Mouse (Mus musculus) frontal cortex, postnatal 14 days (tissue): ENCODE measurements around the gene Prim2.

Experiments
- DNase-seq, 2 experiments: peaks; one replicate each; pipeline ENCODE4 v3.0.0; 2022; ENCODE audit warnings: low spot score in 2 of 2

The Prim2 gene

DNA sequence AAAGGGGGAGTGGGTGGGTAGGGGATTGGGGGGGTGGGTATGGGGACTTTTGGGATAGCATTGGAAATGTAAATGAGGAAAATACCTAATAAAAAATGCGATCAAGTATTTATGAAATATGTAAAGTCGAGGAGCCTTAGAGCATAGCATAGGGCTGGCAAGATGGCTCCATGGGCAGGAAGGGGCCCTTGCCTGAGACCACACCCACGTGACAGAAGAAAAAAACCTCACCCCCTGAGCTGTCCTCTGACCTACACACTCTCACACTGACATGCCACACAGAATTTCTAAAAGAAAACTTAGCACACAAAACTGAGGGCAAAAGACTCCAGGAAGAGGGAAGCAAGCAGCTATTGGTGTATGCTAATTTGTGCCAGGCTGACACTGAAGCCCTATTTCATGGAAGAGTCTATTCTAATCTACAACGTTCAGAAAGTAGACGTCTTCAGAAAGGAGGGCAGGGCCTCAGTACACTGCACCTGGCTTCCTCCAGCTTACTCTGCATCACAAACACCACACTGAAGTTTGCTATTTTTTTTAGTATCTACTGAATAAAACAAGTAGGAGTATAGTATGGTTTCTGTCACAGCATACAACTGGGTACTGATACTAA, 65.4 kb downstream of the Prim2 start:
- DNase-seq: no peak

- no peak for DNase-seq
These were observed 69.9 kb downstream of the Prim2 start for GRCm38 (mm10) chr1:33599698-33600097.

GRCm38 (mm10) chr1:33599019-33599667, 70.5 kb downstream of the Prim2 start:
- no peak for DNase-seq

DNA sequence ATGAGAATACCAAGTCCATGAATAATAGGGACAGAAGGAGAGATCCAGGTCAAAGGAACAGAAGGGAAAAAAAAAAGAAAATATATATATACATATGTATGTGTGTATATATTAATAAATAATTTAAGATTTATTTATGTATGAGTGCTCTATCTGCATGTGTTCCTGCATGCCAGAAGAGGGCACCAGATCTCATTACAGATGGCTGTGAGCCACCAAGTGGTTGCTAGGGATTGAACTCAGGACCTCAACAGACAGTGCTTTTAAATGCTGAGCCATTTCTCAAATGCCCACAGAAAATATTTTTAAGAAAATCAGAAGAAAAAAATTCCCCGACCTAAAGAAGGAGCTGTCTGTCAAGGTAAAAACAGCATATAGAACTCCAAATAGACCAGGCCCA, 72.6 kb downstream of the Prim2 start:
- no peak for DNase-seq

DNA sequence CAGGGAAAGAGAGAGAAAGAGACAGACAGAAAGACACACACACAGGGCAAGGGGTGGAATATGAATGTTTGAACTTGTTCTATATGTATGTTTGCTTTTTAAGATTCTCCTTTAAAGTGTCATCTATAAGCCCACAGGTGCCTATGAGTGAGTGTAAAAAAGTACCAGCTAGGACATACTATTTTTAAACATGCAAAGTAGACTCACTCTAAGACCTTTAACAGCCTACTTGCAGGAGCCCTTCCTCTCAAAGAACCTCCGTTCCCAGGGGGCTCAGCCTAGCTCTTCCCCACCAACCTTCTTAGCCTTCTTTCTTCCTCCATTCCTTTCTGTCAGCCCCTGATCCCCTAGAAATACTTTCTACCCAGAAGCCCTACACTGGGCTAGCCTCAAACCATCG, 73.7 kb downstream of the Prim2 start:
- DNase-seq: no peak

DNA sequence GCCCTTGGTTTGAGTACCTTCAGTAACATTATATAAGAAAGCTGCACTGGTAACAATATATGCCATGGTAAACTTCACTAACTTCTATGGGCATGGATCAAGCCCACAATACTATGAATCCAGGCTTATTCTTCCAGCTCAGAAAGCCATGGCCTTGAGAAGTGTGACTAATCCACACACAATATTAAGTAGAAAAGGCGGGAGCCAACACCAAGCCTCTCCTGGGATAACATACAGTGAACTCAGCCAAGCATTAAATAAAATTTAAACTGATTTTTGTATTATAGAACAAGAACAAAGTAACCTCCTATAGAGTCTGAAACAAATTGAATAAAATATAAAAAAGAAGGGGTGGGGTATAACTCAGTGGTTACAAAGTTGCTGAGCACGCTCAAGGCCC, 74.6 kb downstream of the Prim2 start:
- no peak for DNase-seq

GRCm38 (mm10) chr1:33593718-33594388, 75.7 kb downstream of the Prim2 start:
- no peak for DNase-seq

DNA sequence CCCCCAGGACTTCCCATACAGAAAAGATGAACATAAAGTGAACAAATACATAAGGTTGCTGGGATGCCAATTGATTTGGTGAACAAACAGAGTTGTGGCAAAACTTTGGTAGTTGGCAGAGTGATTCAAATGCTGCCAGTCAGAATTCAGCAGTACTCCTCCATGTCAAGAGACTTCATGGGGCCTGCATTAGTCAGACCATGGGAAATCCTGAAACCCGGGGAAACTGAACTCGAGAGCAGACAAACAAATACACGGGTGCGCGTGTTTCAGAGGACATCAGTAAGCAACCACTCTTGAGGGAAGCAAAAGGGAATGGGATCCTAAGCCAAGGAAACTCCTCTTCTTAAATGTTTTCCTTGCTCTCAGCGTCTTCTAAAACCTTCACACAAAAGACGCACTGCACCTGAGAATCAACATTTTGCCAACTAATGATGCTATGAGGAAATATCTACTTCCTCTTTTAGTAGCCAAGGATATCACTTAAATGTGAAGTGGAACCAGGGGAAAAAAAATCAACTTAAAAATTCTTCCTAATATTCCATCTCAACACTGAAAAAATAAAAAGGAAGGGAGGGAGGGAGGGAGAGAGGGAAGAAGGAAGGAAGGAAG, 77.5 kb downstream of the Prim2 start:
- no peak for DNase-seq

DNA sequence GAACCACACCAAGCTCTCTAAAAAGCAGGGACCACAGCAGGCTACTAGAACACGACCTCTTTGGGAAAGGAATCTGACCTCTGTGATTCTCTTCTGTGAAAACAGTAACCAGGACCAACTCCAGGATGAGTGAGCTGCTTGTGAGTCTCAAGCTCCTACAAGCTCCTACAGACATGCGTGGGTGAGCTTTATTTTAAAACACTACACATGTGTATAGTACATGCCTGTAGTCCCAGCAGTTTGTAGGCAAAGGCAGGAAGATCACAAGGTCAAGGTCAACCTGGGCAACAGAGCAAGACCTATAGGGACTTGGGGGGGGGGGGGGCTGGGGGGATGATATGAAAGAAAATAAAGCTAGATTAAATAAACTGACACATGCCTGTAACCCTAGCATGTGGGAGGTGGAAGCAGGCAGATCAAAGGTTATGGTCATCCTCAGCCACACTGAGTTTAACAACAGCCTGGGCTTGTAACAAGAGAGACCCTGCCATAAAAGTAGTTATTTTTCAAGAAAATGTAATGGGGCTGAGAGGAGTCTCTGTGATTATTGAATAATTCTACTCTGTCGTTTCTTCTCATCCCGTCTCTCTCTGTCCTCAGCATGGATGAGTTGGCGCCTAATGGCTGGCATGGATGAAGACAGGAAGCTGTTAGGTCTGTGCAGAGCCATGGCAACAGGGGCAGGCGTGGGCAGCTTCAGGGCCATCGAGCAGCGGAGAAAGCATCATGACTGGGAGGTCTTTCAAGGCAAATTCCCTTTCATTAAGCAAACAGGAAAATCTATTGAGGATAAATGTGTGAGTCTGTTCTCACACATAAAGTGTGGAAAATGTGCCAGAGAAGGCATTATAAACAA, 78.8 kb downstream of the Prim2 start:
- DNase-seq: no peak

DNA sequence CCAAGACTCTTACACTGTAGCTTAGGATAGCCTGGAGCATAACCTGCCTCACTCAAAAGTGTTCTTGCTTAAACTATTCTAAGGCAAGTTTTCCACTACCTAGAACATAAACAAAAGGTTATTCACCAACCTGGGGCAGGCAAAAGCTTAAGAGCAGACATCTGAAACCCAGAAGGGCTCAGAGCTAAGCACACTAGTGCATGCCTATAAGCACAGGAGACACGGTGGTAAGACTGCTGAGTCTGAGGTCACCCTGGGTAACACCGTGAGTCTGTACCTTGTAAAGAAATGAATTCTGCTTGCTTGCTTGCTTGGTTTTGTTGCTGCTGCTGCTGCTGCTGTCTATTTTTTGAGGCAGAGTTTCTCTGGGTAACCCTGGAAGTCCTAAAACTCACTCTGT, 80.1 kb downstream of the Prim2 start:
- no peak for DNase-seq

- no peak for DNase-seq
These were observed 81.0 kb downstream of the Prim2 start for GRCm38 (mm10) chr1:33588557-33588956.

DNA sequence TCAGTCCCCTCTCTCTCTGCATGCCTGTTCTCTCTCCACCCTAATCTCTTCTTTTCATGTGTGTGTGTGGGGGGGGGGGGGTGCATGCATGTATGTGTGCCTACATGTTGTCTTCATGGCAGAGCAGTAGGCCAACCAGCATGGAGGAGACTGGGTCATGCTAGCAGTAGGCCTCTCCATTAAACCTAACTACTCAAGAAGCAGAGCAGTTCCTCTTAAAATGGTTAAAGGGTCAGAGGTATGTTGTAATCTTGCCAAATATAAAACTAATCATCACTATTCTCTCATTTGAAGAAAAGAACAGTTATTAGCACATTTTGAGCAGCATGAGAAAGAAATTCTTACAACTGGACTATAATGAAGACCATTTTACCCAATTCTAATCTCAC, 85.0 kb downstream of the Prim2 start:
- DNase-seq: no peak

DNA sequence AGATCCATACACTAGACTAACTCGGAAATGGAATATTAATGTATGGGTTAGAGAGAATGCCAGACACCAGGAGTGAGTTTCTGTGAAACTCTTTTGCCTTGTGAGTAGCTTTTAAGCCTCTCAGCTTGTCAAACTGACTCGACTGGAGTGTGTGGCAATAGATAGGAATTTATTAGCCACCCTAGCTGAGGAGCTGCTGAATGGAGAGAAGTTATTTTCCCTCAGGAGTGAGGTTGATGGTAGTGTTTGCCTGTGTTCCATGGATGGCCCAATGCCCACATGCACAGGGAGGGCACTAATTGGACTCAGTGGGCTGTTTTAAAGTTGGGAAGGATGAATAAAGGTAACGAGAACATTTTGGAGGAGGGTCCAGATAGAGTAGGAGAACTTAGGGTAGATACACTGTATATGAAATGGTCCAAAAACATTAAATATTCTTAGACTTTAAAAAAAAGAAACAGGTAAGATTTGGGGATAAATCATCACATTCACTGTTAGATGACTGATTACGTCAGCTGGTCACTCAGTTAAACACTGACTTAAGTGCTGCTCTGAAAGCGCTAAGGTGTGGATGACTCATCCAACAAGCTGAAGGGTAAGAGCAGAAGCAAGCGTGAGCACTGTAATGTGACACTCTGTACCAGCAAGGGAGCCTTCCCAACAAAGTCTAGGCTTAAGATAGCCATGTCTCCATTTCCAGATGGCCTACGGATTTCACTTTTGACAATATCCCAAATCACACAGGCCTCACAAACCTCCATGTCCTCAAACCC, 85.6 kb downstream of the Prim2 start:
- no peak for DNase-seq

GRCm38 (mm10) chr1:33578593-33578992, 91.0 kb downstream of the Prim2 start:
- no peak for DNase-seq

- DNase-seq: no peak
These were observed 95.1 kb downstream of the Prim2 start for GRCm38 (mm10) chr1:33574459-33574858.

GRCm38 (mm10) chr1:33565764-33566401, 103.7 kb downstream of the Prim2 start:
- no peak for DNase-seq

DNA sequence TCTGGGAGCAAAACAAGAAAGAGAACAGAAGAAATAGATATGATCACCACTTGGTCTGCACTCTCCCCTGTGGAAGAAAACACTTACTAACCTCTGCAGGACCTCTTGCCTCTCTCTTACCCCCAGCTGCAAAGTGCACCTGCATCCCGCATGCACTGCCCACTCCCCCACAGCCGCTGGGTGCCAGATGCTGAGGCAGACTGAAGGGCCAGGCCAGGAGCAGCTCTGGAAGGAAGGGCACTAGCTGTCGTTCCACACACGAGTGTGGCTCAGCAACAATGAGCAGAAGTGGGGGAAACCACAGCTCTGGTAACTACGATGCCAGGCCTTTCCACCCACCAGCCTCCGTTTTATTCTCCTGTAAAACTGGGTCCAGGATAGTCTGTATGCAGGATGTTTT, 105.6 kb downstream of the Prim2 start:
- DNase-seq: no peak

DNA sequence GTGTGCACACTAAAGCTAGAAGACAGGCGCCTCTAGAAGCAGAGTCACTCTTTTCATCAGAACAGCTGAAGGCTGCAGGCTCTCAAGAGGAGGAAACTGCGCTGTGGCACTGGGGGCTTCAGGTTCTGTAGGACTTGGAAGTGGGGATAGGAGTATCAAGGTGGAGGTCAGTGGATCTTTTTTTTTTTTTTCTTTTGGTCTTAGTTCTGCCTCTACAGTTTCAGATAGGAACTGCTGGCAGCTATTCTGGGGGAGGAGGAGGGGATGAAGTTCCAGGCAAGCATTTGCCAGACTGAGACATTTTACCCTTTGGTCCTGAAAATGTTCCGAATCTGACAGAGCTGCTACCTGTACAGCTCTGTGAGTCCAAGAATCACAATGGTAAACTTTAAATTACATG, 106.0 kb downstream of the Prim2 start:
- DNase-seq: no peak

GRCm38 (mm10) chr1:33556638-33557037, 113.0 kb downstream of the Prim2 start:
- DNase-seq: no peak

- no peak for DNase-seq
These were observed 114.0 kb downstream of the Prim2 start for GRCm38 (mm10) chr1:33555626-33556025.

DNA sequence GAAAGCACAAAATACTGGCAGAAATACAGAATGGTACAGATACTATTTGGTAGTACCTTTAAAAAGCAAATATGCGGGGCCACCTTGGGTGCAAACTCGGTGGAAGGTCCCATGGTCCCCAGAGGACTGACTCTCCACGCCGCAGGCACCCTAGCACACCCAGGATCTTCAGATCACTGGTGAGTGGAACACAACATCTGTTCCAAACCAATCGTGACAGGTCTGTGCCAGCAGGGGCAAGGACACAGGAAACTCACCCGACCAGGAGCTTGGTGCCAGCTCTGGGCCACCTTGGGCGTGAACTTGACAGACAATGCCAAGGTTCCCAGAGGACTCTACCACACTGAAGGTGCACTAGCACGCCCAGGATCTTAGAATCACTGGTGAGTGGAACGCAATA, 118.2 kb downstream of the Prim2 start:
- DNase-seq: no peak
